Mouse (Mus musculus) heart, postnatal 0 days (tissue): ENCODE measurements around the gene Msh4. TPM values are rescaled to one million over a fixed set of nuclear protein-coding genes. Genes with fewer than 3 reads are reported as not detected.
A peak's percentile ranks its signal among the peaks of the same experiment; 100 is the strongest.

Experiments used
- ATAC-seq: fragments of 200-750 bp; cut with Nextera tagmentation; 2 replicates; pipeline ENCODE4 v1.8.0; 2017; ENCODE audit warnings: low read depth, moderate number of reproducible peaks, moderate library complexity; ENCODE audit not compliant: insufficient read depth
- DNase-seq: peaks from one replicate; pipeline ENCODE4 v3.0.0-alpha.2; 2016; ENCODE audit warnings: low spot score
- H3K27ac ChIP-seq: fragments of 300-500 bp; sonication (generic); 2 replicates; pipeline ENCODE4 v1.5.1; 2014; ENCODE audit warnings: low read depth, mild to moderate bottlenecking
- H3K27me3 ChIP-seq: fragments of 300-500 bp; sonication (generic); 2 replicates; pipeline ENCODE4 v1.6.1; 2014; ENCODE audit warnings: low read length, mixed read lengths; ENCODE audit not compliant: control insufficient read depth, insufficient read depth
- H3K36me3 ChIP-seq: fragments of 300-500 bp; sonication (generic); replicated peaks from 2 replicates; pipeline ENCODE4 v1.6.1; 2014; ENCODE audit warnings: low read length, mixed read lengths; ENCODE audit not compliant: control insufficient read depth, insufficient read depth
- H3K4me1 ChIP-seq: fragments of 300-500 bp; sonication (generic); 2 replicates; pipeline ENCODE4 v1.6.1; 2014; ENCODE audit warnings: antibody characterized with exemption; ENCODE audit not compliant: control insufficient read depth, insufficient read depth
- H3K4me2 ChIP-seq: fragments of 300-500 bp; sonication (generic); 2 replicates; pipeline ENCODE4 v1.6.1; 2014; ENCODE audit warnings: low read depth, mild to moderate bottlenecking, low read length, moderate library complexity
- H3K4me3 ChIP-seq: fragments of 300-500 bp; sonication (generic); 2 replicates; pipeline ENCODE4 v1.5.1; 2014; ENCODE audit warnings: low read depth, low read length
- H3K9ac ChIP-seq: fragments of 300-500 bp; sonication (generic); replicated peaks from 2 replicates; pipeline ENCODE4 v1.6.1; 2014; ENCODE audit warnings: low read depth, low read length, mixed read lengths
- H3K9me3 ChIP-seq: fragments of 300-500 bp; sonication (generic); replicated peaks from 2 replicates; pipeline ENCODE4 v1.6.1; 2016; ENCODE audit warnings: low read length; ENCODE audit not compliant: control insufficient read depth
- CTCF ChIP-seq: IDR thresholded peaks from 2 replicates; pipeline ENCODE4 v1.5.1; 2016; ENCODE audit warnings: antibody characterized with exemption, control low read depth, low read depth
- EP300 ChIP-seq: IDR thresholded peaks from 2 replicates; pipeline ENCODE4 v1.6.1; 2016; ENCODE audit warnings: antibody characterized with exemption, low read depth
- WGBS: fragments of 180-500 bp; shearing (Covaris S2); extraction: QIAGEN DNeasy Blood & Tissue Kit; methylation state at CpG from one replicate; pipeline ENCODE4 v1.1.7; 2014; 5-methylcytosine and 5-hydroxymethylcytosine counted together
- polyA plus RNA-seq: library from polyadenylated mRNA; unstranded; fragments of >200 nt; fragmentation: Nextera tagmentation; extraction: Ambion mirVana; gene quantifications from 2 replicates; pipeline ENCODE4 v1.2.1, GENCODE M21; 2015
- total RNA-seq: library from RNA; depleted of rRNA; stranded (reverse); fragments of >200 nt; gene quantifications from 2 replicates; pipeline ENCODE4 v1.2.3, GENCODE M21; 2014; ENCODE audit warnings: low replicate concordance

The Msh4 gene
- total and polyA plus RNA-seq, 2 experiments from 2014 or later, result 0.07 TPM; not detected in 1

GRCm38 (mm10) chr3:153935878-153936277, 29.9 kb upstream of the Msh4 start:
- TF ChIP-seq CTCF, result no peak
- TF ChIP-seq EP300, result peak; percentile 66; the same call in 1 of the 2 replicates
- H3K4me3 ChIP-seq, result no peak overlapping the region
- peaks cover 9% of the 10 kb centered on the region for H3K4me1 ChIP-seq
- H3K27me3 ChIP-seq, result no peaks in the 10 kb centered on the region
- H3K36me3 ChIP-seq, result peaks cover 71% of the 10 kb centered on the region
- H3K9me3 ChIP-seq, result no peaks in the 10 kb centered on the region
- DNase-seq, result peak; percentile 94
- peak; percentile 89 for ATAC-seq
- H3K9ac ChIP-seq, result 0 out of 2 replicates have a peak overlapping the region, but pooled peaks have one; percentile 29
- peak overlapping the region; percentile 96 for H3K27ac ChIP-seq
- peak overlapping the region; percentile 26; the same call in 1 of the 2 replicates for H3K4me2 ChIP-seq
- WGBS, result 30% methylated on average over 9 of the region's 9 CpGs

GRCm38 (mm10) chr3:153932461-153932860, 26.5 kb upstream of the Msh4 start:
- DNase-seq, result no peak
- H3K9ac ChIP-seq, result no peak overlapping the region
- peaks cover 9% of the 10 kb centered on the region for H3K4me1 ChIP-seq
- H3K9me3 ChIP-seq, result no peaks in the 10 kb centered on the region
- no peak overlapping the region for H3K4me2 ChIP-seq
- 85% methylated on average over 5 of the region's 5 CpGs for WGBS
- no peak for ATAC-seq
- TF ChIP-seq CTCF (no peak), EP300 (no peak)
- H3K36me3 ChIP-seq, result peaks cover 76% of the 10 kb centered on the region
- no peak overlapping the region for H3K4me3 ChIP-seq
- no peaks in the 10 kb centered on the region for H3K27me3 ChIP-seq
- H3K27ac ChIP-seq, result no peak overlapping the region

DNA sequence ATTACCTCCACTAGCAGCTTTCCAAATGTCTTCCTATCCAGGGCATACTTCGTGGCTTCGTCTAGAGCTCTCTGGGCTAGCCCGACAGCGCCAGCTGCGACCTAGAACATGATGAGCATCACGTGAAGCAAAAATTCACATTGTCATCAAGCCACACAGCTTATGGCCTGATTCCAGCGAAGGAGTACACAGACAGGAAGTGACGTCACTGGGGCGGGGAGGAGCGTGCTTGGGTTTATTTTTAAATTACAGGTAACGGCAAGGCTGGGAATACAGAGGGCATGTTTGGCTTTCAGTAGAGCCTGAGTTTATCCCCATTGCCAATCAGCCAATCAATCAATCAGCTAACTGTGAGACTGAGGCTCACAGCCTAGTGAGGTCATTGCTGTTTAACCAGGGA, 23.6 kb upstream of the Msh4 start:
- no peak overlapping the region for H3K4me3 ChIP-seq
- no peaks in the 10 kb centered on the region for H3K9me3 ChIP-seq
- WGBS, result 78% methylated on average over 11 of the region's 11 CpGs
- H3K27ac ChIP-seq, result no peak overlapping the region
- H3K4me2 ChIP-seq, result no peak overlapping the region
- DNase-seq (no peak), ATAC-seq (no peak)
- H3K9ac ChIP-seq, result no peak overlapping the region
- H3K36me3 ChIP-seq, result peaks cover 83% of the 10 kb centered on the region
- no peaks in the 10 kb centered on the region for H3K27me3 ChIP-seq
- TF ChIP-seq CTCF (no peak), EP300 (no peak)
- no peaks in the 10 kb centered on the region for H3K4me1 ChIP-seq

- no peaks in the 10 kb centered on the region for H3K4me1 ChIP-seq
- DNase-seq, result no peak
- WGBS, result 90% methylated on average over 7 of the region's 7 CpGs
- no peak overlapping the region for H3K4me2 ChIP-seq
- H3K27me3 ChIP-seq, result no peaks in the 10 kb centered on the region
- no peak overlapping the region for H3K4me3 ChIP-seq
- no peak overlapping the region for H3K27ac ChIP-seq
- TF ChIP-seq EP300 (no peak), CTCF (no peak)
- no peaks in the 10 kb centered on the region for H3K9me3 ChIP-seq
- H3K9ac ChIP-seq, result no peak overlapping the region
- peaks cover 79% of the 10 kb centered on the region for H3K36me3 ChIP-seq
- no peak for ATAC-seq
These were observed 20.4 kb upstream of the Msh4 start for GRCm38 (mm10) chr3:153926333-153926732.

- Histone ChIP-seq H3K4me3 (no peak overlapping the region), H3K27me3 (no peaks in the 10 kb centered on the region), H3K9ac (no peak overlapping the region), H3K36me3 (peaks cover 45% of the 10 kb centered on the region), H3K4me2 (no peak overlapping the region), H3K4me1 (no peaks in the 10 kb centered on the region), H3K27ac (no peak overlapping the region), H3K9me3 (no peaks in the 10 kb centered on the region)
- WGBS, result 88% methylated on average over 10 of the region's 10 CpGs
- DNase-seq, result no peak
- no peak for TF ChIP-seq EP300
- TF ChIP-seq CTCF, result no peak
- no peak for ATAC-seq
These were observed 15.4 kb upstream of the Msh4 start for GRCm38 (mm10) chr3:153921147-153921910.

- TF ChIP-seq EP300, result no peak
- no peak for TF ChIP-seq CTCF
- Histone ChIP-seq H3K4me1 (peaks cover 6% of the 10 kb centered on the region), H3K36me3 (peaks cover 13% of the 10 kb centered on the region), H3K27ac (no peak overlapping the region), H3K9me3 (no peaks in the 10 kb centered on the region), H3K4me2 (no peak overlapping the region), H3K27me3 (no peaks in the 10 kb centered on the region), H3K4me3 (no peak overlapping the region), H3K9ac (no peak overlapping the region)
- WGBS, result 31% methylated on average over 1 of the region's 1 CpGs
- DNase-seq, result no peak
- no peak for ATAC-seq
These were observed 11.3 kb upstream of the Msh4 start for GRCm38 (mm10) chr3:153917200-153917599.
